ENCODE assay signal across 25 mouse cellular contexts in genomic region chr10:77728280-77728679, GRCm38 (mm10). TPM values are rescaled to one million over a fixed set of nuclear protein-coding genes. Genes with fewer than 3 reads are reported as not detected.
DNase-seq lines count a peak whose midpoint lies in the region; ATAC-seq and TF ChIP-seq lines count a peak whose summit lies in the region.
"Had no signal": no experiment of that assay in that cellular context is flagged by ENCODE, and none has a peak within 500 bp of the region (broad histone marks: within the 10 kb centered on the region; RNA-seq: fewer than 3 reads in every experiment).

No protein-coding gene starts in this region.

- no peak overlapping the region for H3K4me2 ChIP-seq in limb, embryonic 11.5 days (ENCODE audit: low read depth, severe bottlenecking)
- H3K4me2 ChIP-seq: embryonic facial prominence, embryonic 13.5 days; heart, embryonic 12.5 days; limb, embryonic 13.5 days; neural tube, embryonic 15.5 days; stomach, embryonic 15.5 days had no signal

- H3K36me3 ChIP-seq in limb, embryonic 11.5 days (ENCODE audit: control insufficient read depth, insufficient read depth, low read length) = no peaks in the 10 kb centered on the region
- no peaks in the 10 kb centered on the region for H3K36me3 ChIP-seq in limb, embryonic 10.5 days
- H3K36me3 ChIP-seq: embryonic facial prominence, embryonic 13.5 days; forebrain, embryonic 10.5 days; G1E; heart, embryonic 12.5 days; limb, embryonic 13.5 days; neural tube, embryonic 15.5 days; stomach, embryonic 15.5 days had no signal

- no peaks in the 10 kb centered on the region for H3K27me3 ChIP-seq in limb, embryonic 11.5 days (ENCODE audit: control insufficient read depth, insufficient read depth, low read length)
- no peaks in the 10 kb centered on the region for H3K27me3 ChIP-seq in limb, embryonic 10.5 days (ENCODE audit: low read depth, poor library complexity, severe bottlenecking)
- H3K27me3 ChIP-seq: embryonic facial prominence, embryonic 13.5 days; heart, embryonic 12.5 days; limb, embryonic 13.5 days; neural tube, embryonic 15.5 days; stomach, embryonic 15.5 days had no signal

- 63% methylated on average over 4 of the region's 4 CpGs for WGBS in limb, embryonic 11.5 days
- 59% methylated on average over 4 of the region's 4 CpGs for WGBS in limb, embryonic 10.5 days

- H3K4me1 ChIP-seq in limb, embryonic 11.5 days (ENCODE audit: control insufficient read depth, insufficient read depth, low read length) = no peaks in the 10 kb centered on the region
- H3K4me1 ChIP-seq in limb, embryonic 10.5 days = no peaks in the 10 kb centered on the region
- H3K4me1 ChIP-seq: embryonic facial prominence, embryonic 13.5 days; heart, embryonic 12.5 days; limb, embryonic 13.5 days; neural tube, embryonic 15.5 days; stomach, embryonic 15.5 days had no signal

- peak; percentile 29 for TF ChIP-seq CTCF in gastrocnemius, adult 2 months (IDR thresholded peaks at IDR 0.05)

- H3K27ac ChIP-seq in gastrocnemius, adult 2 months = no peak overlapping the region
- no peak overlapping the region for H3K27ac ChIP-seq in limb, embryonic 11.5 days (replicated peaks; ENCODE audit: low read depth, low read length)
- H3K27ac ChIP-seq in limb, embryonic 10.5 days = no peak overlapping the region
- H3K27ac ChIP-seq: embryonic facial prominence, embryonic 13.5 days; forebrain, embryonic 10.5 days; limb, embryonic 13.5 days; neural tube, embryonic 15.5 days; stomach, embryonic 15.5 days had no signal

- ATAC-seq in limb, embryonic 11.5 days (ENCODE audit: insufficient number of reproducible peaks, low FRiP score, low TSS enrichment, low read depth) = no peak
- ATAC-seq: activated CD4-positive, CD25-positive, alpha-beta regulatory T cell, adult 4 months had no signal

- no peak overlapping the region for H3K9ac ChIP-seq in limb, embryonic 11.5 days (ENCODE audit: low read length)
- H3K9ac ChIP-seq: embryonic facial prominence, embryonic 13.5 days; heart, embryonic 12.5 days; limb, embryonic 13.5 days; neural tube, embryonic 15.5 days; stomach, embryonic 15.5 days had no signal

- no peaks in the 10 kb centered on the region for H3K9me3 ChIP-seq in limb, embryonic 11.5 days (ENCODE audit: control insufficient read depth, low read length)
- no peaks in the 10 kb centered on the region for H3K9me3 ChIP-seq in limb, embryonic 10.5 days (replicated peaks)
- H3K9me3 ChIP-seq: embryonic facial prominence, embryonic 13.5 days; forebrain, embryonic 10.5 days; G1E; heart, embryonic 12.5 days; limb, embryonic 13.5 days; megakaryocyte, embryonic 14.5 days; neural tube, embryonic 15.5 days; stomach, embryonic 15.5 days had no signal

- no peak overlapping the region for H3K4me3 ChIP-seq in gastrocnemius, adult 2 months
- H3K4me3 ChIP-seq in limb, embryonic 11.5 days (ENCODE audit: low read depth, low read length) = no peak overlapping the region
- no peak overlapping the region for H3K4me3 ChIP-seq in limb, embryonic 10.5 days
- H3K4me3 ChIP-seq: embryonic facial prominence, embryonic 13.5 days; forebrain, embryonic 10.5 days; heart, embryonic 12.5 days; limb, embryonic 13.5 days; megakaryocyte, embryonic 14.5 days; neural tube, embryonic 15.5 days; stomach, embryonic 15.5 days had no signal

- no peak for DNase-seq in gastrocnemius, adult 2 months
- DNase-seq in gastrocnemius, postnatal 36 days = no peak
- peak; percentile 26 for DNase-seq in limb, embryonic 11.5 days (ENCODE audit: low spot score)
- DNase-seq in limb, embryonic 10.5 days (ENCODE audit: low spot score) = no peak
- DNase-seq in 416B (ENCODE audit: low read depth) (peak; percentile 27), ZHBTc4 (ENCODE audit: low read depth, low spot score) (peak; percentile 15)
- no peak for DNase-seq in layer of hippocampus, adult 11-12 months (ENCODE audit: low spot score)
- no peak for DNase-seq in thymus, postnatal 14 days
- DNase-seq: B cell, adult 2 months; gastrocnemius, postnatal 14 days; heart, postnatal 36 days; lung, adult 18-20 months had no signal

- intact Hi-C loops in gastrocnemius, adult 2 months (cut with DNase I) = no loop called here
- intact Hi-C loops in gastrocnemius, postnatal 36 days (cut with DNase I) = no loop called here

RNA-seq across cellular contexts. Expression of gene Gm10100, which starts 2.0 kb away (rescaled TPM):
- not detected for total RNA-seq in gastrocnemius, adult 2 months (2021)
- not detected for total RNA-seq in gastrocnemius, postnatal 36 days (2021)
- polyA plus RNA-seq in limb, embryonic 11.5 days (2014; fragmentation: Nextera tagmentation; extraction: Ambion mirVana) = not detected in 2 replicates
- polyA plus RNA-seq in limb, embryonic 10.5 days (2016; fragmentation: Nextera tagmentation; extraction: Ambion mirVana) = not detected in 2 replicates
- total RNA-seq: adrenal gland, postnatal 4 days; G1E; gastrocnemius, postnatal 14 days; heart, postnatal 36 days; layer of hippocampus, postnatal 25 days had no signal
- polyA plus RNA-seq: activated CD4-positive, CD25-positive, alpha-beta regulatory T cell, adult 4 months; embryonic facial prominence, embryonic 13.5 days; forebrain, embryonic 10.5 days; G1E; heart, embryonic 12.5 days; kidney, embryonic 16.5 days; limb, embryonic 13.5 days; neural tube, embryonic 15.5 days; small intestine, adult 2 months; stomach, embryonic 15.5 days had no signal

RNA-seq across cellular contexts. Expression of gene Krtap12-1, which starts 7.9 kb away (rescaled TPM):
- not detected for total RNA-seq in gastrocnemius, adult 2 months (2021)
- not detected for total RNA-seq in gastrocnemius, postnatal 36 days (2021)
- not detected in 2 replicates for polyA plus RNA-seq in limb, embryonic 11.5 days (2014; fragmentation: Nextera tagmentation; extraction: Ambion mirVana)
- not detected in 2 replicates for polyA plus RNA-seq in limb, embryonic 10.5 days (2016; fragmentation: Nextera tagmentation; extraction: Ambion mirVana)
- total RNA-seq: adrenal gland, postnatal 4 days; G1E; gastrocnemius, postnatal 14 days; heart, postnatal 36 days; layer of hippocampus, postnatal 25 days had no signal
- polyA plus RNA-seq: activated CD4-positive, CD25-positive, alpha-beta regulatory T cell, adult 4 months; embryonic facial prominence, embryonic 13.5 days; forebrain, embryonic 10.5 days; G1E; heart, embryonic 12.5 days; kidney, embryonic 16.5 days; neural tube, embryonic 15.5 days; small intestine, adult 2 months; stomach, embryonic 15.5 days had no signal

RNA-seq across cellular contexts. Expression of gene Gm10142, which starts 12.7 kb away (rescaled TPM):
- not detected for total RNA-seq in gastrocnemius, adult 2 months (2021)
- not detected for total RNA-seq in gastrocnemius, postnatal 36 days (2021)
- polyA plus RNA-seq in limb, embryonic 11.5 days (2014; fragmentation: Nextera tagmentation; extraction: Ambion mirVana) = not detected in 2 replicates
- polyA plus RNA-seq in limb, embryonic 10.5 days (2016; fragmentation: Nextera tagmentation; extraction: Ambion mirVana) = not detected in 2 replicates
- total RNA-seq: adrenal gland, postnatal 4 days; G1E; gastrocnemius, postnatal 14 days; heart, postnatal 36 days; layer of hippocampus, postnatal 25 days had no signal
- polyA plus RNA-seq: activated CD4-positive, CD25-positive, alpha-beta regulatory T cell, adult 4 months; embryonic facial prominence, embryonic 13.5 days; forebrain, embryonic 10.5 days; G1E; heart, embryonic 12.5 days; kidney, embryonic 16.5 days; limb, embryonic 13.5 days; neural tube, embryonic 15.5 days; stomach, embryonic 15.5 days had no signal

RNA-seq across cellular contexts. Expression of gene Gm18596, which starts 14.2 kb away (rescaled TPM):
- not detected for total RNA-seq in gastrocnemius, adult 2 months (2021)
- not detected for total RNA-seq in gastrocnemius, postnatal 36 days (2021)
- polyA plus RNA-seq in limb, embryonic 11.5 days (2014; fragmentation: Nextera tagmentation; extraction: Ambion mirVana) = not detected in 2 replicates
- not detected in 2 replicates for polyA plus RNA-seq in limb, embryonic 10.5 days (2016; fragmentation: Nextera tagmentation; extraction: Ambion mirVana)
- total RNA-seq: adrenal gland, postnatal 4 days; G1E; gastrocnemius, postnatal 14 days; heart, postnatal 36 days; layer of hippocampus, postnatal 25 days had no signal
- polyA plus RNA-seq: activated CD4-positive, CD25-positive, alpha-beta regulatory T cell, adult 4 months; embryonic facial prominence, embryonic 13.5 days; forebrain, embryonic 10.5 days; G1E; heart, embryonic 12.5 days; kidney, embryonic 16.5 days; limb, embryonic 13.5 days; neural tube, embryonic 15.5 days; small intestine, adult 2 months; stomach, embryonic 15.5 days had no signal

RNA-seq across cellular contexts. Expression of gene Gm10024, which starts 17.0 kb away (rescaled TPM):
- total RNA-seq in gastrocnemius, adult 2 months (2021) = not detected
- not detected for total RNA-seq in gastrocnemius, postnatal 36 days (2021)
- not detected in 2 replicates for polyA plus RNA-seq in limb, embryonic 11.5 days (2014; fragmentation: Nextera tagmentation; extraction: Ambion mirVana)
- polyA plus RNA-seq in limb, embryonic 10.5 days (2016; fragmentation: Nextera tagmentation; extraction: Ambion mirVana) = not detected in 2 replicates
- total RNA-seq: adrenal gland, postnatal 4 days; G1E; gastrocnemius, postnatal 14 days; heart, postnatal 36 days; layer of hippocampus, postnatal 25 days had no signal
- polyA plus RNA-seq: activated CD4-positive, CD25-positive, alpha-beta regulatory T cell, adult 4 months; forebrain, embryonic 10.5 days; G1E; heart, embryonic 12.5 days; kidney, embryonic 16.5 days; limb, embryonic 13.5 days; neural tube, embryonic 15.5 days; small intestine, adult 2 months; stomach, embryonic 15.5 days had no signal

Comparison
In these comparisons a context has a peak if more than half of its experiments do, and no peak if none do; other contexts are left out.
1. DNase-seq: peak in limb, embryonic 11.5 days (single experiment), 416B (single experiment) and ZHBTc4 (single experiment); none in gastrocnemius, adult 2 months (single experiment), gastrocnemius, postnatal 36 days (0 of 2), limb, embryonic 10.5 days (single experiment), layer of hippocampus, adult 11-12 months (single experiment) and thymus, postnatal 14 days (single experiment).